Mouse (Mus musculus): Measurements from ENCODE around the gene Map1lc3a. TPM values are rescaled to one million over a fixed set of nuclear protein-coding genes. Genes with fewer than 3 reads are reported as not detected.

Map1lc3a gene
- polyA plus RNA-seq, 1 experiment from 2014 or later: 68.0 TPM

GRCm38 (mm10) chr2:155293382-155293781 lies 17.3 kb downstream of the Map1lc3a start:
- H3K9me3 ChIP-seq (ENCODE audit: low read length): no peaks in the 10 kb centered on the region
- no peak overlapping the region for H3K4me3 ChIP-seq (ENCODE audit: low read depth, low read length)
- peaks cover 52% of the 10 kb centered on the region for H3K36me3 ChIP-seq (replicated peaks; ENCODE audit: insufficient read depth, low read length)
- no peaks in the 10 kb centered on the region for H3K4me1 ChIP-seq (ENCODE audit: insufficient read depth)
- WGBS (ENCODE audit: insufficient replicate concordance): 80% methylated on average over 2 of the region's 2 CpGs
- H3K27ac ChIP-seq (ENCODE audit: low read depth): no peak overlapping the region
- ATAC-seq (no peak), DNase-seq (no peak)
- H3K27me3 ChIP-seq (ENCODE audit: insufficient read depth, low read length): no peaks in the 10 kb centered on the region
- no peak overlapping the region for H3K4me2 ChIP-seq (ENCODE audit: low read depth, low read length)
- H3K9ac ChIP-seq (replicated peaks): no peak overlapping the region
- no peak for TF ChIP-seq CTCF (IDR thresholded peaks at IDR 0.05; ENCODE audit: low read depth)
- no peak for TF ChIP-seq EP300 (IDR thresholded peaks at IDR 0.05; ENCODE audit: low read depth)

DNA sequence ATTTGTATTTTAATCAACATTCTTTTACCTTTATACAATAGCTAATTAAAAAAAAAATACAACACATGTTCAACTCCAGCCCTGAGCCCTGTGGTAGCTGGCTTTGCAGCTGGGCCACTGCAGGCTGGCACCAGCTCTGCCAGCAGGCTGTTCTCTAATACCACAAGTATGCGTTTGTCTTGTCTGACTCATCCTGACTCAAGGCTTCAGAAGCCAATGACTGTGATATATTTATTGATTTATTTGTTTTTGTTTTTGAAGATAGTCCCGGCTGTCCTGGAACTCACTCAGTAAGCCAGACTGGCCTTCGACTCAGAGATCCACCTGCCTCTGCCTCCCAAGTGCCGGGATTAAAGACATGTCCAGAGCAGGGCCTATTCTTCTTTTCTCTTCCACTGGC lies 17.8 kb downstream of the Map1lc3a start:
- 69% methylated on average over 4 of the region's 4 CpGs for WGBS (ENCODE audit: insufficient replicate concordance)
- DNase-seq (no peak), ATAC-seq (no peak)
- H3K9ac ChIP-seq (replicated peaks): no peak overlapping the region
- H3K4me1 ChIP-seq (ENCODE audit: insufficient read depth): no peaks in the 10 kb centered on the region
- no peak overlapping the region for H3K4me3 ChIP-seq (ENCODE audit: low read depth, low read length)
- no peak overlapping the region for H3K27ac ChIP-seq (ENCODE audit: low read depth)
- no peak for TF ChIP-seq EP300 (IDR thresholded peaks at IDR 0.05; ENCODE audit: low read depth)
- no peak for TF ChIP-seq CTCF (IDR thresholded peaks at IDR 0.05; ENCODE audit: low read depth)
- peaks cover 52% of the 10 kb centered on the region for H3K36me3 ChIP-seq (replicated peaks; ENCODE audit: insufficient read depth, low read length)
- H3K9me3 ChIP-seq (ENCODE audit: low read length): no peaks in the 10 kb centered on the region
- H3K27me3 ChIP-seq (ENCODE audit: insufficient read depth, low read length): no peaks in the 10 kb centered on the region
- H3K4me2 ChIP-seq (ENCODE audit: low read depth, low read length): no peak overlapping the region

- Histone ChIP-seq H3K4me2 (ENCODE audit: low read depth, low read length) (no peak overlapping the region), H3K27ac (ENCODE audit: low read depth) (no peak overlapping the region), H3K4me3 (ENCODE audit: low read depth, low read length) (no peak overlapping the region), H3K4me1 (ENCODE audit: insufficient read depth) (no peaks in the 10 kb centered on the region), H3K27me3 (ENCODE audit: insufficient read depth, low read length) (no peaks in the 10 kb centered on the region), H3K36me3 (replicated peaks; ENCODE audit: insufficient read depth, low read length) (peaks cover 44% of the 10 kb centered on the region), H3K9ac (replicated peaks) (no peak overlapping the region), H3K9me3 (ENCODE audit: low read length) (no peaks in the 10 kb centered on the region)
- no peak for DNase-seq
- ATAC-seq: no peak
- no peak for TF ChIP-seq CTCF (IDR thresholded peaks at IDR 0.05; ENCODE audit: low read depth)
- no peak for TF ChIP-seq EP300 (IDR thresholded peaks at IDR 0.05; ENCODE audit: low read depth)
- 80% methylated on average over 6 of the region's 6 CpGs for WGBS (ENCODE audit: insufficient replicate concordance)
Observed at GRCm38 (mm10) chr2:155295453-155295852, 19.4 kb downstream of the Map1lc3a start.

GRCm38 (mm10) chr2:155299563-155299962 lies 23.5 kb downstream of the Map1lc3a start:
- 61% methylated on average over 4 of the region's 4 CpGs for WGBS (ENCODE audit: insufficient replicate concordance)
- no peaks in the 10 kb centered on the region for H3K27me3 ChIP-seq (ENCODE audit: insufficient read depth, low read length)
- H3K9me3 ChIP-seq (ENCODE audit: low read length): no peaks in the 10 kb centered on the region
- H3K36me3 ChIP-seq (replicated peaks; ENCODE audit: insufficient read depth, low read length): peaks cover 30% of the 10 kb centered on the region
- H3K4me3 ChIP-seq (ENCODE audit: low read depth, low read length): no peak overlapping the region
- DNase-seq (no peak), ATAC-seq (no peak)
- TF ChIP-seq EP300 (IDR thresholded peaks at IDR 0.05; ENCODE audit: low read depth) (no peak), CTCF (IDR thresholded peaks at IDR 0.05; ENCODE audit: low read depth) (no peak)
- no peak overlapping the region for H3K27ac ChIP-seq (ENCODE audit: low read depth)
- H3K9ac ChIP-seq (replicated peaks): no peak overlapping the region
- 0 out of 2 replicates have a peak, but pooled peaks cover 2% of the 10 kb centered on the region for H3K4me1 ChIP-seq (ENCODE audit: insufficient read depth)
- no peak overlapping the region for H3K4me2 ChIP-seq (ENCODE audit: low read depth, low read length)

DNA sequence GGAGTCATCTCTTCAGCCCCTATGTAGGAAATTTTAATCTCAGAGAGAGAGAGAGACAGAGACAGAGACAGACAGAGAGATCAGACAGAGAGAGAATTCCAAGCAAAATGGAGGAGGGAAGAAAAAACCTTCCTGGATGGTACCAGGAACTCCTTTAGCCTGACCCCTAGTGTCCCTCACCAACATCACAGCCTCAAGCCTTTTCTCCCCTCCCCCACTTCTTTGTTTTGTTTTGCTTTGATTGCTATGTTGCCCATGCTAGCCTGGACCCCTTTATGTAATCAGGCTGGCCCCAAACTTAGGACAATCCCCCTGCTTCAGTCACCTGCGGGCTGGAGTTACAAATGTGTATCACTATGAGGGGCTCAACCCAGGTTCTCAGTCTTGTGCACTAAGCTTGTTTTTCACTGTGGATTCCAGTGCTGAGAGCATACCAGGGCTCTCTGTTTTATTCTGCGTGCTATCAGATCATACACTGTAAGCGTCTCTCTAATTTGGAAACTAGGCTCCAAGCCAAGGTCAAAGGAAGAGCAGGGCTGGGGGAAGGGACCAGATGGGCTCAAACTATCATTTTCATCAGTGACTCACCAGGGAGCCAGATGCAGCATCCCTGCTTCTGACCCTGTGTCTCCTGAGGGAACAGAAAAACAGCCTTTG lies 33.0 kb downstream of the Map1lc3a start:
- Histone ChIP-seq H3K4me1 (ENCODE audit: insufficient read depth) (no peaks in the 10 kb centered on the region), H3K27me3 (ENCODE audit: insufficient read depth, low read length) (no peaks in the 10 kb centered on the region), H3K4me2 (ENCODE audit: low read depth, low read length) (no peak overlapping the region), H3K9ac (replicated peaks) (no peak overlapping the region), H3K9me3 (ENCODE audit: low read length) (no peaks in the 10 kb centered on the region), H3K27ac (ENCODE audit: low read depth) (no peak overlapping the region), H3K36me3 (replicated peaks; ENCODE audit: insufficient read depth, low read length) (peaks cover 18% of the 10 kb centered on the region), H3K4me3 (ENCODE audit: low read depth, low read length) (no peak overlapping the region)
- peak; percentile 49 for TF ChIP-seq CTCF (IDR thresholded peaks at IDR 0.05; ENCODE audit: low read depth)
- TF ChIP-seq EP300 (IDR thresholded peaks at IDR 0.05; ENCODE audit: low read depth): no peak
- ATAC-seq (peak; percentile 35; the same call in 1 of the 2 replicates), DNase-seq (no peak)
- 63% methylated on average over 3 of the region's 3 CpGs for WGBS (ENCODE audit: insufficient replicate concordance)

DNA sequence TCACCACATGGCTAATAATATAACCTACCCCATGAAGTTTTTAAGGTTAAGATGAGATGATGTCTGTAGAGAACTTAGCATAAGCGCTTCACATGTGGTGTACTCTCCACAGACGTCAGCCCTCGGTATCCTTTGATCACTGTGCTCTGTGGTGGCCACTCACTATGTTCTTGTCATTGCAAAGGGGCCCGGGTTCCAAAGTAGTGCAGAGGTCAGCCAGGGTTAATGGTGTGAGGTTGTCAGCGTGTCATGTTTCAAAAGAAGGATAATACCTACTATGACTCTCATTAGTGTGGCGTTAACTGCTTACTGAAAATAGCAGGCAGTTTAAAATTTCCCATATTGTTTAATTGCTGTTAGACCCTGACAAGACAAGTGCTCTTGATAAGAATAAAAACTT lies 37.6 kb downstream of the Map1lc3a start:
- DNase-seq: no peak
- no peak for TF ChIP-seq EP300 (IDR thresholded peaks at IDR 0.05; ENCODE audit: low read depth)
- TF ChIP-seq CTCF (IDR thresholded peaks at IDR 0.05; ENCODE audit: low read depth): no peak
- H3K9ac ChIP-seq (replicated peaks): no peak overlapping the region
- ATAC-seq: no peak
- no peak overlapping the region for H3K4me3 ChIP-seq (ENCODE audit: low read depth, low read length)
- 83% methylated on average over 6 of the region's 6 CpGs for WGBS (ENCODE audit: insufficient replicate concordance)
- H3K27ac ChIP-seq (ENCODE audit: low read depth): no peak overlapping the region
- no peak overlapping the region for H3K4me2 ChIP-seq (ENCODE audit: low read depth, low read length)
- H3K27me3 ChIP-seq (ENCODE audit: insufficient read depth, low read length): no peaks in the 10 kb centered on the region
- no peaks in the 10 kb centered on the region for H3K9me3 ChIP-seq (ENCODE audit: low read length)
- H3K4me1 ChIP-seq (ENCODE audit: insufficient read depth): peaks cover 2% of the 10 kb centered on the region; the same call in 1 of the 2 replicates
- peaks cover 15% of the 10 kb centered on the region for H3K36me3 ChIP-seq (replicated peaks; ENCODE audit: insufficient read depth, low read length)

All from liver, postnatal 0 days (tissue).